Mouse (Mus musculus) CH12.LX (cell line): Measurements from ENCODE around the gene Supt3. TPM values are rescaled to one million over a fixed set of nuclear protein-coding genes. Genes with fewer than 3 reads are reported as not detected.
A peak's percentile ranks its signal among the peaks of the same experiment; 100 is the strongest.

ENCODE experiments used
- DNase-seq: peaks from one replicate; pipeline ENCODE4 v3.0.0-alpha.2; 2013; ENCODE audit errors: extremely low read depth
- H3K27ac ChIP-seq: 2 replicates; pipeline ENCODE4 v1.5.1; 2012; ENCODE audit warnings: low read depth, mild to moderate bottlenecking, control low read depth, moderate library complexity; ENCODE audit not compliant: insufficient read depth
- H3K27me3 ChIP-seq: replicated peaks from 2 replicates; pipeline ENCODE3; 2012; ENCODE audit warnings: inconsistent platforms
- H3K36me3 ChIP-seq, 2 experiments: replicated peaks in 1 of 2; 2 replicates each; pipeline versions ENCODE3 to v1.6.1; 2012; ENCODE audit warnings: inconsistent platforms in 1 of 2, low read length in 1 of 2, mild to moderate bottlenecking in 1 of 2, mixed read lengths in 1 of 2, moderate library complexity in 1 of 2; ENCODE audit not compliant: control insufficient read depth in 1 of 2, insufficient read depth in 1 of 2
- H3K4me1 ChIP-seq, 2 experiments: 2 replicates each; pipeline ENCODE4 v1.6.1; 2012; ENCODE audit warnings: inconsistent platforms in 1 of 2, moderate library complexity in 1 of 2; ENCODE audit not compliant: insufficient read depth in 2 of 2, control insufficient read depth in 1 of 2
- H3K4me2 ChIP-seq: 2 replicates; pipeline ENCODE4 v1.6.1; 2012; ENCODE audit warnings: low read depth, mild to moderate bottlenecking, control low read depth; ENCODE audit not compliant: poor library complexity, insufficient read depth, severe bottlenecking
- H3K4me3 ChIP-seq, 3 experiments: fragments of 150-350 bp in 1 of 3; sonication (generic) in 1 of 3; replicated peaks in 1 of 3; 2 replicates each; pipeline versions ENCODE3 to v1.5.1; 2011 to 2012; ENCODE audit warnings: low read depth in 2 of 3, low read length in 2 of 3, mild to moderate bottlenecking in 2 of 3, moderate library complexity in 2 of 3, control low read depth in 1 of 3, improper control_type of control experiment in 1 of 3, inconsistent platforms in 1 of 3, mixed read lengths in 1 of 3; ENCODE audit not compliant: poor library complexity in 1 of 3
- H3K79me2 ChIP-seq: replicated peaks from 2 replicates; pipeline ENCODE4 v1.6.1; 2012; ENCODE audit warnings: mild to moderate bottlenecking, moderate library complexity; ENCODE audit not compliant: control insufficient read depth, poor library complexity, insufficient read depth, severe bottlenecking; ENCODE audit errors: extremely low read depth
- H3K9ac ChIP-seq: 2 replicates; pipeline ENCODE4 v1.6.1; 2012; ENCODE audit warnings: low read depth, mild to moderate bottlenecking, control low read depth, moderate library complexity; ENCODE audit not compliant: insufficient read depth
- H3K9me3 ChIP-seq: replicated peaks from 2 replicates; pipeline ENCODE3; 2012; ENCODE audit warnings: low read length, inconsistent platforms, mixed read lengths
- CHD1 ChIP-seq: IDR thresholded peaks from 2 replicates; pipeline ENCODE4 v1.6.1; 2012; ENCODE audit warnings: low read depth, low read length, improper control_type of control experiment, inconsistent platforms
- CTCF ChIP-seq, 2 experiments: IDR thresholded peaks in 1 of 2; conservative IDR thresholded peaks in 1 of 2; 2 replicates each; pipeline ENCODE4 v1.5.1; 2011 to 2012; ENCODE audit warnings: low read depth in 2 of 2, low read length in 2 of 2, improper control_type of control experiment in 1 of 2, inconsistent platforms in 1 of 2, mild to moderate bottlenecking in 1 of 2, moderate library complexity in 1 of 2
- E2F4 ChIP-seq: IDR thresholded peaks from 2 replicates; pipeline ENCODE4 v1.6.1; 2011; ENCODE audit warnings: low read depth, low read length, improper control_type of control experiment; ENCODE audit not compliant: insufficient replicate concordance
- ELF1 ChIP-seq: IDR thresholded peaks from 2 replicates; pipeline ENCODE4 v1.6.1; 2014; ENCODE audit warnings: low read depth, mild to moderate bottlenecking, inconsistent platforms, low read length, improper control_type of control experiment
- GABPA ChIP-seq: IDR thresholded peaks from 2 replicates; pipeline ENCODE4 v1.6.1; 2012; ENCODE audit warnings: low read depth, low read length, improper control_type of control experiment, inconsistent platforms; ENCODE audit not compliant: insufficient replicate concordance
- HCFC1 ChIP-seq: IDR thresholded peaks from 2 replicates; pipeline ENCODE4 v1.6.1; 2012; ENCODE audit warnings: low read depth, mild to moderate bottlenecking, inconsistent platforms, low read length, improper control_type of control experiment
- IRF4 ChIP-seq: IDR thresholded peaks from 2 replicates; pipeline ENCODE4 v1.6.1; 2014; ENCODE audit warnings: low read depth, mild to moderate bottlenecking, inconsistent platforms, low read length, improper control_type of control experiment
- JUN ChIP-seq: IDR thresholded peaks from 2 replicates; pipeline ENCODE4 v1.6.1; 2011; ENCODE audit warnings: low read depth, mild to moderate bottlenecking, low read length, improper control_type of control experiment, moderate library complexity; ENCODE audit not compliant: insufficient read depth
- JUND ChIP-seq: conservative IDR thresholded peaks from 2 replicates; pipeline ENCODE4 v1.6.1; 2011; ENCODE audit warnings: low read depth, low read length, improper control_type of control experiment
- MAFK ChIP-seq: IDR thresholded peaks from 2 replicates; pipeline ENCODE4 v1.6.1; 2011; ENCODE audit warnings: low read length, improper control_type of control experiment; ENCODE audit not compliant: insufficient replicate concordance
- MAX ChIP-seq: IDR thresholded peaks from 2 replicates; pipeline ENCODE4 v1.6.1; 2011; ENCODE audit warnings: low read length, improper control_type of control experiment
- MAZ ChIP-seq: IDR thresholded peaks from 2 replicates; pipeline ENCODE4 v1.6.1; 2012; ENCODE audit warnings: low read depth, mild to moderate bottlenecking, inconsistent platforms, low read length, improper control_type of control experiment, moderate library complexity
- MEF2A ChIP-seq: IDR thresholded peaks from 2 replicates; pipeline ENCODE4 v1.6.1; 2014; ENCODE audit warnings: low read depth, mild to moderate bottlenecking, inconsistent platforms, low read length, improper control_type of control experiment, borderline replicate concordance
- MXI1 ChIP-seq: IDR thresholded peaks from 2 replicates; pipeline ENCODE4 v1.6.1; 2011; ENCODE audit warnings: mild to moderate bottlenecking, low read depth, low read length, improper control_type of control experiment
- MYC ChIP-seq: IDR thresholded peaks from 2 replicates; pipeline ENCODE4 v1.6.1; 2011; ENCODE audit warnings: low read depth, mild to moderate bottlenecking, improper control_type of control experiment, low read length
- NELFE ChIP-seq: IDR thresholded peaks from 2 replicates; pipeline ENCODE4 v1.6.1; 2011; ENCODE audit warnings: low read depth, low read length, improper control_type of control experiment
- POLR2A ChIP-seq: IDR thresholded peaks from 2 replicates; pipeline ENCODE4 v1.6.1; 2011; ENCODE audit warnings: low read depth, mild to moderate bottlenecking, improper control_type of control experiment, low read length
- POLR2AphosphoS2 ChIP-seq: IDR thresholded peaks from 2 replicates; pipeline ENCODE4 v1.6.1; 2011; ENCODE audit warnings: low read depth, low read length, improper control_type of control experiment
- RAD21 ChIP-seq: IDR thresholded peaks from 2 replicates; pipeline ENCODE4 v1.6.1; 2011; ENCODE audit warnings: low read depth, mild to moderate bottlenecking, low read length, improper control_type of control experiment, moderate library complexity
- SIN3A ChIP-seq: IDR thresholded peaks from 2 replicates; pipeline ENCODE4 v1.6.1; 2012; ENCODE audit warnings: low read length, improper control_type of control experiment, inconsistent platforms
- TBP ChIP-seq: conservative IDR thresholded peaks from 2 replicates; pipeline ENCODE4 v1.6.1; 2011; ENCODE audit warnings: low read depth, low read length, improper control_type of control experiment
- TCF12 ChIP-seq: IDR thresholded peaks from 2 replicates; pipeline ENCODE4 v1.6.1; 2014; ENCODE audit warnings: low read depth, mild to moderate bottlenecking, inconsistent platforms, low read length, improper control_type of control experiment
- UBTF ChIP-seq: IDR thresholded peaks from 2 replicates; pipeline ENCODE4 v1.6.1; 2012; ENCODE audit warnings: low read depth, mild to moderate bottlenecking, inconsistent platforms, low read length, improper control_type of control experiment, moderate library complexity
- USF2 ChIP-seq: conservative IDR thresholded peaks from 2 replicates; pipeline ENCODE4 v1.6.1; 2011; ENCODE audit warnings: low read depth, low read length, improper control_type of control experiment
- ZKSCAN1 ChIP-seq: IDR thresholded peaks from 2 replicates; pipeline ENCODE4 v1.6.1; 2012; ENCODE audit warnings: low read depth, inconsistent platforms, low read length, improper control_type of control experiment, borderline replicate concordance
- ZMIZ1 ChIP-seq: IDR thresholded peaks from 2 replicates; pipeline ENCODE4 v1.6.1; 2012; ENCODE audit warnings: low read depth, mild to moderate bottlenecking, inconsistent platforms, low read length, improper control_type of control experiment
- ZNF384 ChIP-seq: IDR thresholded peaks from 2 replicates; pipeline ENCODE4 v1.6.1; 2012; ENCODE audit warnings: low read depth, low read length, improper control_type of control experiment, inconsistent platforms
- dilution Hi-C: fragments of 300-500 bp; cut with MboI; formaldehyde crosslinking; loops from 2 replicates; pipeline ENCODE4 v1.14.3; 2020; ENCODE audit warnings: low sequenced_read_pairs; ENCODE audit not compliant: extremely low pct_unique_long_range_greater_than_20kb, extremely low pct_ligation_motif_present
- in situ Hi-C: fragments of 300-500 bp; cut with MboI; formaldehyde crosslinking; loops from 3 replicates; pipeline ENCODE4 v1.14.3; 2019; ENCODE audit warnings: low sequenced_read_pairs, low pct_ligation_motif_present, low pct_unique_long_range_greater_than_20kb, mixed read lengths
- polyA plus RNA-seq: library from polyadenylated mRNA; unstranded; fragments of >175 nt; gene quantifications from 2 replicates; pipeline ENCODE4 v1.2.1, GENCODE M21; 2012; ENCODE audit warnings: low read depth; ENCODE audit not compliant: insufficient read length
- total RNA-seq, 2 experiments: library from RNA; depleted of rRNA; stranded (reverse); fragments of 300-350 nt in 1 of 2; fragments of >200 nt in 1 of 2; gene quantifications; 2 replicates each; pipeline ENCODE4 v1.2.3; 2012 to 2014

Gene Supt3
- total and polyA plus RNA-seq, 3 experiments = 8.3 to 22.7 (median 13.1) TPM

- in situ Hi-C loops = loop anchor here (10.0 to 25.0 kb wide), 4 partner anchors 271 to 652 kb away; no protein-coding TSS in a partner anchor
- H3K27me3 ChIP-seq = peaks cover 12% of the 10 kb centered on the region
- H3K4me3 ChIP-seq = peak overlapping the region; percentile 65 to 80 (median 66)
- peak; percentile 85 for TF ChIP-seq MXI1
- no peak for TF ChIP-seq JUND
- no peak for TF ChIP-seq CTCF (conservative IDR thresholded peaks at IDR 0.05 in 1 of 2, IDR thresholded peaks at IDR 0.05 in 1 of 2; ENCODE audit: low read depth in 2 of 2, low read length in 2 of 2)
- TF ChIP-seq ELF1 = 0 out of 2 replicates have a peak, but pooled peaks have one; percentile 10
- 0 out of 2 replicates have a peak, but pooled peaks have one; percentile 4 for TF ChIP-seq IRF4
- TF ChIP-seq MAZ = 0 out of 2 replicates have a peak, but pooled peaks have one; percentile 28
- peak overlapping the region; percentile 37; the same call in 1 of the 2 replicates for H3K4me2 ChIP-seq
- peaks cover 0 to 5% of the 10 kb centered on the region in 2 experiments; a peak in 3 of 4 replicates for H3K4me1 ChIP-seq
- peak overlapping the region; percentile 72 for H3K9ac ChIP-seq
- H3K27ac ChIP-seq = no peak overlapping the region; the same call in 1 of the 2 replicates
- dilution Hi-C loops = no loop called here
- peaks cover 8% of the 10 kb centered on the region for H3K9me3 ChIP-seq
- no peaks in the 10 kb centered on the region for H3K36me3 ChIP-seq
- no peaks in the 10 kb centered on the region for H3K79me2 ChIP-seq
- peak; percentile 38 for DNase-seq
These were observed 41.5 kb upstream of the Supt3 start for GRCm38 (mm10) chr17:44735223-44735990.

- H3K9me3 ChIP-seq = peaks cover 8% of the 10 kb centered on the region
- H3K27me3 ChIP-seq = peaks cover 12% of the 10 kb centered on the region
- H3K36me3 ChIP-seq = no peaks in the 10 kb centered on the region
- H3K79me2 ChIP-seq = no peaks in the 10 kb centered on the region
- H3K9ac ChIP-seq = peak overlapping the region; percentile 72
- in situ Hi-C loops = loop anchor here (10.0 to 25.0 kb wide), 4 partner anchors 271 to 651 kb away; no protein-coding TSS in a partner anchor
- DNase-seq = peak; percentile 40
- H3K27ac ChIP-seq = peak overlapping the region; percentile 64; the same call in 1 of the 2 replicates
- peak overlapping the region; percentile 72 for H3K4me2 ChIP-seq
- peaks cover 6 to 8% of the 10 kb centered on the region in 2 experiments for H3K4me1 ChIP-seq
- dilution Hi-C loops = no loop called here
- peak overlapping the region; percentile 65 to 80 (median 66) for H3K4me3 ChIP-seq
- TF ChIP-seq TBP = 0 out of 2 replicates have a peak, but pooled peaks have one; percentile 4
- TF ChIP-seq RAD21 = peak; percentile 40
- TF ChIP-seq JUN = no peak
- TF ChIP-seq GABPA = no peak
- TF ChIP-seq ZKSCAN1 = no peak
- no peak; the same call in 1 of the 2 replicates for TF ChIP-seq SIN3A
- 0 out of 2 replicates have a peak, but pooled peaks have one; percentile 36 for TF ChIP-seq NELFE
- no peak for TF ChIP-seq JUND
- TF ChIP-seq POLR2A = 0 out of 2 replicates have a peak, but pooled peaks have one; percentile 25
- TF ChIP-seq POLR2AphosphoS2 = no peak
- TF ChIP-seq HCFC1 = no peak
- no peak; the same call in 1 of the 2 replicates for TF ChIP-seq TCF12
- no peak for TF ChIP-seq USF2
- TF ChIP-seq UBTF = peak; percentile 97
- TF ChIP-seq MAZ = no peak
- TF ChIP-seq CTCF (conservative IDR thresholded peaks at IDR 0.05 in 1 of 2, IDR thresholded peaks at IDR 0.05 in 1 of 2; ENCODE audit: low read depth in 2 of 2, low read length in 2 of 2) = peak in 1 of 2 experiments; percentile 56; a peak in 2 of 4 replicates
- peak; percentile 41; the same call in 1 of the 2 replicates for TF ChIP-seq IRF4
- no peak for TF ChIP-seq MXI1
- TF ChIP-seq ZMIZ1 = 0 out of 2 replicates have a peak, but pooled peaks have one; percentile 38
- no peak for TF ChIP-seq MAFK
- no peak for TF ChIP-seq MAX
- TF ChIP-seq MYC = no peak
- no peak for TF ChIP-seq ZNF384
- no peak for TF ChIP-seq E2F4
- peak; percentile 51; the same call in 1 of the 2 replicates for TF ChIP-seq MEF2A
- no peak for TF ChIP-seq CHD1
These were observed 40.9 kb upstream of the Supt3 start for GRCm38 (mm10) chr17:44735991-44736561.
